Mouse (Mus musculus) megakaryocyte, embryonic 14.5 days (primary cell): Measurements from ENCODE around the gene Cass4.

ENCODE experiments used
- FLI1 ChIP-seq: IDR thresholded peaks from 2 replicates; pipeline ENCODE4 v1.6.1; 2012; ENCODE audit warnings: low read length, inconsistent platforms, mixed read lengths
- GATA1 ChIP-seq: IDR thresholded peaks from 3 replicates; pipeline ENCODE4 v1.6.1; 2012; ENCODE audit warnings: mixed read lengths, low read length, inconsistent platforms, borderline replicate concordance

DNA sequence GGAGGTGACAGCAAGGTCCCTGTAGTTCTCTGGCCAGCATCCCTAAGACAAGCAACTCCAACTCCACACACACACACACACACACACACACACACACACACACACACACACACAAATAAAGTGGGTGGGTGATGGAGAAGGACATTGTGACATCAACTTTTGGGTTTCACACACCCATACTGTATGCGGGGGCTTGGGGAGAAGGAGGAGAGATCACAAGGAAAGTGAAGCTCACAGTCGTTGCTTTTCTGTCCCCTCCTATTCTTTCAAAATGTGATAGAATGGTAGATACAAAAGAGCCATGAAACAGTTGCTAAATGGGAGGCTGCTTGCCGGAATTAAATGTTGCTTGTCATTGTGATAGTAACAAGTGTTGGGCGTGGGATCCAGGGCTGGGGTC is 1.1 kb downstream of the Cass4 start:
- TF ChIP-seq GATA1 (no peak), FLI1 (no peak)
